Mouse (Mus musculus) midbrain, postnatal 0 days (tissue): ENCODE results near the gene Tmem254c. TPM values are rescaled to one million over a fixed set of nuclear protein-coding genes. Genes with fewer than 3 reads are reported as not detected.
A peak's percentile ranks its signal among the peaks of the same experiment; 100 is the strongest.
"Not testable (repeated sequence)": the region's sequence is repeated elsewhere in the genome, so short reads cannot be mapped to it uniquely, and the experiment has no call there.

ENCODE experiments used
- ATAC-seq: fragments of 200-750 bp; cut with Nextera tagmentation; 2 replicates; pipeline ENCODE4 v1.8.0; 2017; ENCODE audit warnings: moderate number of reproducible peaks, mild to moderate bottlenecking, moderate TSS enrichment, moderate library complexity; ENCODE audit not compliant: low FRiP score
- DNase-seq: peaks from one replicate; pipeline ENCODE4 v3.0.0-alpha.2; 2015; ENCODE audit warnings: low spot score
- H3K27ac ChIP-seq: fragments of 300-500 bp; sonication (generic); 2 replicates; pipeline ENCODE4 v1.5.1; 2014; ENCODE audit warnings: low read depth, mild to moderate bottlenecking, low read length, mixed read lengths
- H3K27me3 ChIP-seq: fragments of 300-500 bp; sonication (generic); 2 replicates; pipeline ENCODE4 v1.6.1; 2014; ENCODE audit warnings: low read length, control low read depth, mixed read lengths; ENCODE audit not compliant: insufficient read depth
- H3K36me3 ChIP-seq: fragments of 300-500 bp; sonication (generic); 2 replicates; pipeline ENCODE4 v1.6.1; 2014; ENCODE audit warnings: low read length, control low read depth, mixed read lengths; ENCODE audit not compliant: insufficient read depth
- H3K4me1 ChIP-seq: fragments of 300-500 bp; sonication (generic); 2 replicates; pipeline ENCODE4 v1.6.1; 2014; ENCODE audit warnings: mild to moderate bottlenecking, control low read depth, antibody characterized with exemption, low read length, mixed read lengths; ENCODE audit not compliant: insufficient read depth
- H3K4me2 ChIP-seq: fragments of 300-500 bp; sonication (generic); 2 replicates; pipeline ENCODE4 v1.6.1; 2014; ENCODE audit warnings: low read depth, mild to moderate bottlenecking, low read length, mixed read lengths; ENCODE audit not compliant: poor library complexity, severe bottlenecking
- H3K4me3 ChIP-seq: fragments of 300-500 bp; sonication (generic); 2 replicates; pipeline ENCODE4 v1.5.1; 2014; ENCODE audit warnings: low read depth, mild to moderate bottlenecking, low read length, moderate library complexity
- H3K9ac ChIP-seq: fragments of 300-500 bp; sonication (generic); replicated peaks from 2 replicates; pipeline ENCODE4 v1.6.1; 2014; ENCODE audit warnings: mild to moderate bottlenecking, low read length, moderate library complexity, mixed read lengths; ENCODE audit not compliant: poor library complexity, severe bottlenecking
- H3K9me3 ChIP-seq: fragments of 300-500 bp; sonication (generic); 2 replicates; pipeline ENCODE4 v1.6.1; 2016; ENCODE audit warnings: low read length, control low read depth
- WGBS: fragments of 180-500 bp; shearing (Covaris S2); extraction: QIAGEN DNeasy Blood & Tissue Kit; methylation state at CpG from one replicate; pipeline ENCODE4 v1.1.7; 2014; 5-methylcytosine and 5-hydroxymethylcytosine counted together
- polyA plus RNA-seq: library from polyadenylated mRNA; unstranded; fragments of >200 nt; fragmentation: Nextera tagmentation; extraction: Ambion mirVana; gene quantifications from 2 replicates; pipeline ENCODE4 v1.2.1, GENCODE M21; 2015
- total RNA-seq: library from RNA; depleted of rRNA; stranded (reverse); fragments of >200 nt; gene quantifications from 2 replicates; pipeline ENCODE4 v1.2.3, GENCODE M21; 2014; rRNA removed

The Tmem254c gene
- total RNA-seq (37.7 and 39.0 TPM in 2 replicates), polyA plus RNA-seq (36.2 and 49.6 TPM in 2 replicates)

GRCm38 (mm10) chr14:26067325-26067633 is at the start of gene Tmem254c:
Gene Tmem254c, minus strand, starts transcription at chr14:26067355.
- not testable (repeated sequence) for DNase-seq, H3K9ac ChIP-seq, H3K4me1 ChIP-seq, H3K4me3 ChIP-seq, H3K27ac ChIP-seq, H3K27me3 ChIP-seq, H3K36me3 ChIP-seq, H3K9me3 ChIP-seq, H3K4me2 ChIP-seq
- no CpG with 5 or more reads among the region's 10 CpGs for WGBS
- peak; percentile 87 for ATAC-seq

DNA sequence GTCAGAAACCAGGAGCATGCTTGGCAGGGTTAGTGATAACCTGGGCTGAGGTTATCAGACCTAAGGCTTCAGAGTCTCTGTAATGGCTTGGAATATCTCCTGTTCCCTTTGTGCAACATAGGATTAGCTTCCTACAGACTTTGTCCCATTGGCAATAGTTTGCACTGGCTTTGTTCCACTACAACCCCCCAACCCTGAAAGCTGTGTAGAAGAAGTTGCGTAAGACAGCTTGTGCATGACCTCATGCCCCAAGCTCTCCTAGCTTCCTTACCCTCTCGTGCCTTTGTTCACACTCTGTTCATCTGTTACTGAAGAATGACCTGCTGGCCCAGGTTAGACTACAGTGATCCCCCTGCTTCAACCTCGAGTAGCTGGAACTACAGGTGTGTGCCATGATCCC is 30.5 kb upstream of the Tmem254c start:
- not testable (repeated sequence) for ATAC-seq, H3K9ac ChIP-seq, H3K27me3 ChIP-seq, H3K4me2 ChIP-seq, H3K27ac ChIP-seq, H3K36me3 ChIP-seq, H3K4me1 ChIP-seq, DNase-seq, H3K9me3 ChIP-seq, H3K4me3 ChIP-seq
- WGBS = no CpG with 5 or more reads among the region's 3 CpGs

DNA sequence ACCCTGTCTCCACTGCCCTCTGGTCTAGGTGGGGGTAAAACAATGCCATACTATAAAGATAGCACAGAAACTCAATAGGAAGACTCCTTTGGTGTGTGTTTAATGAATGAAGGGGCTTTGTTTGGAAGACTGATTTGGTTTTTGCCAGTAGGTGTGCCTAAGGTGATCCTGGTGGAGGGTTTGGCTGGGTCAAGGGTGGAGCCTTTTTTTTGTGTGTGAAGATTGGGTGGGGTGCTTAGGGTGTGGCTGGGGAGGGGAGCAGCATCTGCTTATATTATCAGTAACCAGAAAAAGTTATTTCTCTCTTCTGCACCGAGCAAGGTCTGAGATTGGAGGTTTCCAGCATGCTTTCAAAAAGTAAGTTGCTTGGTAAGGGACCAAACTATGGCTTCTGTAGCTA is 14.8 kb upstream of the Tmem254c start, which contains the start of gene Cphx3:
Gene Cphx3, plus strand, starts transcription at position 301 of the 400 bp plus-strand sequence.
- not testable (repeated sequence) for H3K27ac ChIP-seq, H3K4me2 ChIP-seq, H3K4me1 ChIP-seq, H3K9me3 ChIP-seq, ATAC-seq, H3K27me3 ChIP-seq, DNase-seq, H3K4me3 ChIP-seq, H3K36me3 ChIP-seq, H3K9ac ChIP-seq
- WGBS = no CpG with 5 or more reads among the region's 1 CpGs

DNA sequence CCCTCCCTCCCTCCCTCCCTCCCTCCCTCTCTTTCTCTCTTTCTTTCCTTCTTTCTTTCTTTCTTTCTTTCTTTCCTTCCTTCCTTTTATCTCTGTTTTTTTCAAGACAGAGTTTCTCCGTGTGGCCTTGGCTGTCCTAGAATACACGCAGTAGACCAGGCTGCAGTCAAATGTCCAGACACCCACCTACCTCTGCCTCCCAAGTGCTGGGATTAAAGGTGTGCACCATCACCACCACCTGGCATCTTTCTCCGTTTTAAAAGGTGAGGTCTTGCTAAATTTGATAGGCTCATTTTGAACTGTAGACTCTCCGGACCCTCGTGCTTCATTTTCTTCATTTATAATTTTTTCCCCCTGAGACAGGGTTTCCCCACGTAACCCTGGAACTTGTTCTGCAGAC is 14.1 kb upstream of the Tmem254c start, which contains the start of gene Cphx2:
Gene Cphx2, plus strand, starts transcription at position 301 of the 400 bp plus-strand sequence.
- not testable (repeated sequence) for H3K27me3 ChIP-seq, H3K4me2 ChIP-seq, H3K36me3 ChIP-seq, ATAC-seq, H3K4me1 ChIP-seq, H3K4me3 ChIP-seq, H3K9me3 ChIP-seq, H3K9ac ChIP-seq, DNase-seq, H3K27ac ChIP-seq
- no CpG with 5 or more reads among the region's 6 CpGs for WGBS

DNA sequence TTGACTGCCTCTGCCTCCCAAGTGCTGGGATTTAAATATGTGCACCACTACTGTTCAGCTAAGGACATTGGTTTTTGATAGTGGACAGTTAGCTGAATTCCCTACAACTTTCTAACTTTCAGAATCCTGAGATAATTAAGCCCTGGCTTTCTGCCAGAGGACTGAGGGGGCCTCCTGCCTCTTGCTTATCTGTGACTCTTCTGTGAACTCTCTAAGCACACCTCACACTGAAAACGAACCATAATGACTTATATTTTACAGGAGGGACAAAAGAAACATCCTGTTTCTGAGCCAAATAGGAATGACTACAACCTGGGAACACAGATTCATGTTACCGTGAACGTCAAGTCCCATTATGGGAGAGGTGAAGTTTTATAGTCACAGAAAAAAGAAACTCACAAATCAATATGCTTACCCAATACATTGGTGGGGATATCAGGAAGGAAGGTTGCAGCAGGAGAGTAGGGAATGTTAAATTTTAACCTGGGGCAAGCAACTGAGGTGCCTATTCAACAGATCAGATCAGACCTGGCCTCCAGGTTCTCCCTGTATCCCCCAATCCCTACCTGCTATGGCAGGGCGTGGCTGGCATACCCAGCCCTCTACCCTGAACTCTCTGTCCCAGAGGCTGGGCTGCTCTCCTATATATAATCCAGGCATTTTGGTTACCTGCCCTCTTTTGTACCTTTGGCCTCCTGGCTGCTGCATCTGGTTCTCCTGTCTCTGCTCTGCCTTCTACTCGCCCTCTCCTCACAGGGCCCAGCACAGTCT is 9.7 kb upstream of the Tmem254c start:
- not testable (repeated sequence) for H3K4me1 ChIP-seq, H3K27ac ChIP-seq, DNase-seq, H3K27me3 ChIP-seq, ATAC-seq, H3K36me3 ChIP-seq, H3K4me2 ChIP-seq, H3K9me3 ChIP-seq, H3K4me3 ChIP-seq, H3K9ac ChIP-seq
- WGBS = no CpG with 5 or more reads among the region's 5 CpGs

DNA sequence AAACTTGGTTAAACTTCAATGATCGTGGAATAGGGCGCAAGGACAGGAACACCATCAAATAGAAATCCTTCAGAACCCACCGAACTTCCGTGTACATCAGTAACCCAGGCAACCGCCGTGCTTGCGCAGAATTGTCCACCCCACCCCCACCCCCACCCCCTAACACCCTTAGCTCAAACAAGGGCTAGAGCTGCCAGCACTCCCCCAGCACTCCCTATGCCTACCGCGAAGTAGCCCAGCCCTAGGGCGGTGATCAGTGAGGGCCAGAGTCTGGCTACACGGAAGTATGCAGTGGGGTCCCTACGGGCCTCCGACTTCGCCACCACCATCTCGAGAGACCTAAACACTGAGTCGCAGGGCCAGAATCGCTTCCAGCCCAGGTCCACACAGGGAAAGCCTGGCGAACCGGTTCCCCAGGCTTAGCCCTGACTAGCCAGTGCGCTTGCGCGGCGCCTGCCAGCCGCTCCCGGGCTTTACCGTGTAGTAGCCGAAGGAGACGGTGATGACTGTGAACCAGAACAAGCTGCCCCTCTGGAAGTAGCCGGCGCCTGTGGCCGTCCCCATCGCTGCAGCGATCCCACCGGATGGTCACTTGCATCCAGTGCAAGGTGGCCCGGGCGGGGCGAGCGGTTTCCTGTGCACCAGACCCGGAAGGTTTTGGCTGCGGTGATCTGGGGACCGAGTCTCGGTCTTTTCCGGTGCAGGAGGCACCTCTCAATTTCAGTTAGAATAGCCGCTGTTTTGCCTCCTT is 406 bp downstream of the Tmem254c start:
- H3K4me1 ChIP-seq, H3K27me3 ChIP-seq, DNase-seq, H3K27ac ChIP-seq, H3K4me3 ChIP-seq, H3K4me2 ChIP-seq, H3K36me3 ChIP-seq, H3K9ac ChIP-seq, H3K9me3 ChIP-seq: not testable (repeated sequence)
- no CpG with 5 or more reads among the region's 44 CpGs for WGBS
- peak; percentile 87 for ATAC-seq

GRCm38 (mm10) chr14:26059362-26059761 is 7.8 kb downstream of the Tmem254c start:
- not testable (repeated sequence) for H3K9me3 ChIP-seq, H3K4me2 ChIP-seq, H3K36me3 ChIP-seq, H3K4me3 ChIP-seq, DNase-seq, H3K27me3 ChIP-seq, ATAC-seq, H3K9ac ChIP-seq, H3K4me1 ChIP-seq, H3K27ac ChIP-seq
- no CpG with 5 or more reads among the region's 6 CpGs for WGBS

DNA sequence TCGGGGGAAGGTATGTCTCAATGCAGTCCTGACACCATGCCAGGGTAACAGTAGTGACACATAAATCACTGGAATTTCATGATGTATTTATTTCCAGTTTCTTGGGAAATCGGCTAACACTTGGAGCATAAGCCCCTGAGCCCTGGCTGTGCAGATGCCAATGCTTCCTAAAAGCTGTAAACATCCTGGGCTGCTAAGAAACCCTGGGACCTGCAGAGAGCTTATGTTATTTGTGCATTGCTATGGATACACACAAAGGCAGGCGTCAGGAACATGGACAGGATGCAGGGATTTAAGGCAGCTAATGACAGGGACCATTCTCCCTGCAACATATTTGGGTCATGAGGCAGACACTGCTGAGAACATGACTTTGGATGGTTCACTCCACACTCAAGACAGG is 9.0 kb downstream of the Tmem254c start:
- H3K4me2 ChIP-seq, ATAC-seq, H3K4me3 ChIP-seq, H3K4me1 ChIP-seq, H3K9me3 ChIP-seq, DNase-seq, H3K27ac ChIP-seq, H3K27me3 ChIP-seq, H3K9ac ChIP-seq, H3K36me3 ChIP-seq: not testable (repeated sequence)
- WGBS = no CpG with 5 or more reads among the region's 3 CpGs
